Mouse (Mus musculus) kidney, postnatal 25 days (tissue): ENCODE results near the gene Dclre1b.
"Not testable (repeated sequence)": the region's sequence is repeated elsewhere in the genome, so short reads cannot be mapped to it uniquely, and the experiment has no call there.

Experiments used
- DNase-seq, 2 experiments: peaks; one replicate each; pipeline ENCODE4 v3.0.0; 2021; ENCODE audit warnings: mixed read lengths in 2 of 2

Dclre1b gene

DNA sequence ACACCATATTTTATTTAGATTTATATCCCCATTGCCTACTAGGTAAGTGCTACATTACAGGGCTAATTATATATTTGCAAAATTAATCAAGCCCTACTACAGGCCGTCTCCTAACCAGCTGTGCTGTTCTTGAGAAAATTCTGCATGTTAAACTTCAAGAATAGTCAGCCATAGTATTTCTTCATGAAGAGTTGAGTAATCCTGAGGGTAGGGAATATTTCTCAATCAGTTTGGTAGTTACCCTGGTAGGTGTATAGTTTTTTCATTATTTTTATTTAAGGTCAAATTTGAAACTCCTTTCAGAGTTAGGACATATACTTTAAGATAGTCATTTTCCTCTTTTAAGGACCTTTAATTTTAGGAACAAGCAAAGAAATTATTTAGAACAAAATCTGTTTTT is 3.6 kb downstream of the Dclre1b start:
- no peak for DNase-seq

DNA sequence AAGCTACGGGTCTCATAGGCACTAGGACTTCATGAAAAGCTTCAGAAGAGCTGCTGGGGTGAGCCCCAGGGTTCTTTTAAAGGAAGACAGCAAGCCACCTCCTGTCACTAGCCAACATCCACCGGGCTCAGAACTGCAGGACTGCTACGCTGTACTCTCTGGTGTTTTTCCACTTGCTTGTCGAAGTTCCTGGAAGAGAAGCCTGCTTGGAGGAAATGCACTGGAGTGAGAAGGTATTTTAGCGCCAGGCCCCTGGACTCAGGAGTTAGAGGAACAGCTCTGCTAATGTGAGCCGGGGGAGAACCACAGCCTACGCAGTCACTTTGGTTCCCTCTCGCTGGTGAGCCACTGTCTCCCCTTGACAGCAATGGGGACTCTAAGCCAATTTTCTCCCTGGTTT is 6.4 kb downstream of the Dclre1b start:
- DNase-seq, result peak; percentile 58 to 70

DNA sequence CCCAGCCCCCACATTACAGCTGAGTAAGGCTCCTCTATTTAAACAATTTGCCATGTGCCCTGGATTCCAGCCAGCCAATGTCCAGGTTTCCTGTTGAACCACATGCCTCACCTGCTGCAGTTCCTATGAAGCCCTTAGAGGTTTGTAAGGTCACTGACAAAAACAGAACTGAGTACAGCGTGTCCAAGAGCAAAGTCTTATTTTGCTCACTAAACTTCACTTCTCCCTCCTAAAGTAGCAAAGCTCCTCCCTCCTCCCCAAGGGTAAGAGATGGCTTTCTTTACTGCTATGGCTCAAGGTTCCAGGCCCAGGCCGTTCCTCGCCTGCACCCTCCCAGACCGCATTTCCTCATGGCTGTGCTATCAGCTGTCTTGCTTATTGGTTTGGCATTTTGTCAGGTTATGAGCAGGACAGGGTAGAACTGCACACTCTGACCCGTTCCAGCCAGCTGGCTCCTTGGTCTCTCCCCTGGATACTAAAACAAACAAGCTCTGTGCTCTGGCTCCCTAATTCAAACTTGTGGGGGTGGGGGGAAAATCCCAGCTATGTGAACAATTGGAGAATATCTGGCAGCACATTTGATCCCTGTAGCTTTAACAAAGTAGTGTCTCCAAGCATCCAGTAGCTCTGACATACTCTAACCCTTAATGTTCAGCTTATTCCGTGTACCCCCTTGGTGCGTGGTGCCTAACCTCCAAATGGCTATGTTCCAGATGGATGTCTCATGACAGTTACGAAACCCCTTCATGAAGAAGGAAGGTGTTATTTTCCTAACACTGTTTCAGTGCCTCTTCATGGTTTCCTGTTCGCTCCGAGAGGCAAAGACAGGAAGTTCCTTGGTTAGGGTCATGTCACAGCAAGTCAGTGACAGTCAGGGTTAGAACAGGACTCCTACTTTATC is 7.4 kb downstream of the Dclre1b start:
- DNase-seq, result peak; percentile 86 to 94

DNA sequence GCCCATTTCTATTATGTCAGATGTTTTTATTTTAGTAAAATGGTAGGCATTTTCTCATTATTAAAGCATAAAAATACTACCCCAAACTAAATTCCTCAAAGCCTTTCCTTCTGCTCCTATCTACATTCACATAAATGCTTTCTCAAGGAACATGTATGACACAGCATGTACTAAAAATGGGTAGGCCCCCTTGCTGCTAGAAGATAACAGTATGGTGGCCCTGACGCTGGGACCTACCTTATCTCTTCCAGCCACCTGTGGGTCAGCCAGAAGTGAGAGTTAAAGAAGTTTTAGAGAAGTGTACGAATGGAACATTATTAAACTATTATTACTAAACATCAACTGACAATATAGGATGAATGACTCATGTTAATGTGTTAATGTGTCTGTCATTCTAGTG is 9.7 kb downstream of the Dclre1b start:
- DNase-seq, result no peak

DNA sequence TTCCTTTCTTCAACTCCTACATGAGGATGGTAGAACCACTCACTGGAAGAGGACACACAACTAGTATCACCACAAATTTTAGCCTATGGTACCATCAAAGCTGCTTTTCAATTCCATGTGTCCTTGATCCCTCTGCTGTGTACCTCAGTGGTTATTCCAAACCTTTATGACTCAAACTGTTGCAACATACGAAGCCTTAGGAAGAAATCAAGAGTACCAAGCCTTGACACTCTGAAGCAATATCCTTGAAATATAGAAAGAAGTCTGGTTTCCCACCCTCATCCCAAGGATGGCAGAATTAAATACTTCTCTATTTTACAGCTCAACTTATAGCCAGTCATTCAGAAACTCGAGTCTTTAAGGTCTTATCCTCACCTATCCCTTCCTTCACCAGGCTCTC is 12.9 kb downstream of the Dclre1b start:
- DNase-seq, result no peak

DNA sequence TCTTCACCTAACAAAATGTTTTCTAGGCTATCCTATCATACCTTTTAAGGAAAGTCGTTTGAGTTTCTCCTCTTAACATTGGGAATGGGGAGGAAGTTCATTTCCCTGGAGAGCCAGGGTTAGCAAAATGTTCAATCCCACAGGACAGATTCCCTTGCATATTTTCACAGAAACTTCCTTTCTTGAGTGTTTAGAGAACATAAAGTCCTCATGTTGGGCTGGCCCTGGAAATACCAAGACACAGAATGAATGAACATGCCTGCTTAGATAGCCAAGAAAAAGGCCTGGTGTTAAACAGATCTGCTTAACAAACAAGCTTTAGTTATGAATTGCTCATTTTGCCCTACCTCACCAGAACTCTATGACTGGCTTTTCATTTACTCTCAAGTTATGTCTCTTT is 16.7 kb downstream of the Dclre1b start:
- DNase-seq, result no peak

DNA sequence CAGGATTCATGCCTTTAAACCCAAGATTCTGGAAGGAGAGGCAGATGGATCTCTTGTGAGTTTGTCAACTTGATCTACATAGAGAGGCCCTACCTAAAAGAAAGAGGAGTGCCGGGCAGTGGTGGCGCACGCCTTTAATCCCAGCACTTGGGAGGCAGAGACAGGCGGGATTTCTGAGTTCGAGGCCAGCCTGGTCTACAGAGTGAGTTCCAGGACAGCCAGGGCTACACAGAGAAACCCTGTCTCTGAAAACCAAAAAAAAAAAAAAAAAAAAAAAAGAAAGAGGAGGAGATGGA is 17.2 kb downstream of the Dclre1b start:
- not testable (repeated sequence) for DNase-seq

DNA sequence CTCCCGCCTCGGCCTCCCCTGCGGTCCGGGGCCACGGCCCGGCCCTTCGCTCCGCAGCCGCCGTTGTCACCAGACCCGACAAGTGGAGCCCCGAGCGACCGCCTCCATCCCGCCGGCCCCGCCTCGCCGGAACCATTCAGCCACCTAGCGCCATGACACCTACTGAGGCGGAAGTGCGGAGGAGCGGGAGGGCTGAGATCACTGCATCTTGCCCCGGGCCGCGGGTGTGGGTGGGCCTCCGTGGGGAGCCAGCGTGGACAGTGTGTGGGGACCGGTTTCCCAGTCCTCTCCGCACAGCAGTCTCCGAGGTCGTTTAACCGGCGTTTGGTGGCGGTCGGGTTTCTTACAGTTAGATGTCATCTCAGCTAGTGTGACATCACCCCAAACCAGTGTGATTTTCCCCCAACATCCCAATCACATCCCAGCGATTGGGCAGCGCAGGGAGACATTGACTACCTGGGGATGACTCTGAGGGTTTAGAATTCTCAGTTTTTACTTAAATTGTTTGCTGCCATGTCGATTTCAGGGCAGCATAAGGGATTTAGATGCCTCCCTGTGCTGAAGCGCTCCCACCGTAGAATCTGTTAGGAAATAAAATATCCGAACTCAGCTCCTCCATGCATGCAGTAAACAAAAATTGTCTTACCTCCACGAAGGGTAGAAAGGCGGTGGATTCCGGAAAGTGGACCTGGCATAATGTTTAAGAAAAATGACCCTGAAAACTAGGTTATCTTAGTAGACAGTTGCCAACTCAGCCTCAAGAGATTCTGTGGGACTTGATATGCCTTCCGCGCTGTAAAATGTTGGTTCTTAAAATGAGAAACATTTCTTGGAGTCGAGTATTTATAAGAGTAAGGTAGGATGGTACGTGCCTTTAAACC is 17.8 kb downstream of the Dclre1b start, which contains the start of gene Hipk1:
Gene Hipk1, minus strand, starts transcription at position 334 of the 881 bp plus-strand sequence.
- DNase-seq, result peak; percentile 94 to 98

DNA sequence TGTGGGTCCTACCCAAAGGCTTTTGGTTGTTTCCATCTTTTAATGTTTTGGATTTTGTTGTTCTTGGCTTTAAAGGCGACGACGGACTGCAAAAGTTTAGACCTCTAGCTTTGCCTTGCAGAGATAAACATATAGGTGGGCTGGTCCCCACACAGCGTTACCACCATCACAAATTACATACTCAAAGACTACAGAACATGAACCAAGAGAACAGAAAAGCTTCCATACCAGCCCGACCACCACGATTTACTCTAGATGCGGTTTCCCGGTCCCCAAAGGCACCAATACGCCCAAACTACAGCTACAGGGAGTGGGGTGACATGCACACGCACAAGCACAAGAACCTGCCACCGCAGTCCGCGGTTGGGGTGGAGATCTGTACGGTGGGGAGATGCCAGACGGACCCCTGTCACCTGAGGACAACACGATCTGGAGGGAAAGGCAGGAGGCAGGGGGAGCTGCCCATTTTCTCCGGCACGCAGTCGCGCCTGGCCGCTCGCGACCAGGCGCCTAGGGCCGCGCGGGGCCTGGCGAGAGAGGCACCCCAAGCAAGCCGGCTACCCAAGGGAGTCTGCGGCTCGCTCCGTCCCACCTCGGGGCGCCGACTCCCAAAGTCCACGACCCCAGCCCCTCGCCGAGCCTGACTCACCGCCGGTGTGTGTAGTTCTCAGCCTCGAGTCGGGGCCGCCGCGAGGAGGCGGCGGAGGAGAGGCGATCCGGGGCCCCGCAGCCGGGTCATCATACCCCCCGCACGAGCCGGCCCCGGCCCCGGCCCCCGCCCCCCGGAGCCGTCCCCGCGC is 18.7 kb downstream of the Dclre1b start:
- peak in 1 of 2 experiments; percentile 23 for DNase-seq

DNA sequence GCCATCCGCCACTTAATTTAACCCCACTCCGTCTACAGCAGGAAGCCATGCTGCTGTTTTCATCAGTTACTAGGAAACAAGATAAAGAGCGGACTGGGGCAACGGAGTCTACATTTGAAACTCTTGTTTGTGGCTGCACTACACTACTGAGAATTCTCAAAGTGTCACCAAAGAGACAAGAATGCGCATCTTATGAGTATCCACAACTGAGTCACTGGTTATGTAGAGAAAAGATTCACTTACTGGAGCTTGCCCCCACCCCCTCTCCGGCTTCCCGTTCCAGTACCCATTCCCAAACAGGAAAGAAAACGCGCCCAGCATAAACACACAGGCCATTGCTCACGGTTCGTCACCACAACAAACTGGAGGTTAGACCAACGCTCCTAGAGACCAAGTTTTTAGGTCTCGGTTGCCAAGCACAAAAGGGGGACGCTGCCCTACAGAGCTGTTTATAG is 19.3 kb downstream of the Dclre1b start:
- peak; percentile 51 to 67 for DNase-seq

DNA sequence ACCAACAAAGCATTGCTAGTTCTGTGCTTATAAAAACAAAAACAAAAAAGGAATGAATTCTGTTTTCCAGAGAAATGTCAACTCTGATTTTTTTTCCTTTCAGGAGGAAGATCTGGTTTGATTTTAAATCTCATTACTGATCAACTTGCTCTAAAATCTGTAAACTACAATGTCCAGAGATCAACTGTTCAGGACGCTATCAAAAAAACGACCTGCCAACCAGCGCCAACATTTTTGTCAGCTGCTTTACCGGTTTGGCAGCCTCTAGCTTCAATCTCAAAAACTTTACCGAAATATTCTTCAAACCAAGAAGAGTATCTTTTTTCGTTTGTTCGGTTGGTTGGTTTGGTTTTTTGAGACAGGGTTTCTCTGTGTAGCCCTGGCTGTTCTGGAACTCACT is 20.1 kb downstream of the Dclre1b start:
- DNase-seq, result peak in 1 of 2 experiments; percentile 50

DNA sequence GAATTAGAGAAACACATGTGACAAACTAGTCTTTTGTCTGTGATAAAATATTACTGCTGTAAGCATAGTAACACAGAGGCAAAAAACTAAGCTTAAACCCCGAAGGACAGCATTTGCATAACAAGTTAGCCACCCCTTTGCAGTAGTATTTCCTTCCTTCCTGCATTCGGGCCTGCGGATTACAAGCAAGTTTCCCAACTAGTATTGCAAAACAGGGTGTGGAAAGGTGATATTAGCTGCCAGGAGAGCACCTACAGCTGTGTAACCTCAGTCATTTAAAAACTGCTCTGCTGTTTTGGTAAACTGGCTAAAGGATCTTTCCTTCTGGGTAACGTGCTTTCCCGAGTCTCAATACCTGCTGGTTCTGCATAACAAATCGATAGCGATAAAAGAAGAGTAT is 22.0 kb downstream of the Dclre1b start:
- no peak for DNase-seq

DNA sequence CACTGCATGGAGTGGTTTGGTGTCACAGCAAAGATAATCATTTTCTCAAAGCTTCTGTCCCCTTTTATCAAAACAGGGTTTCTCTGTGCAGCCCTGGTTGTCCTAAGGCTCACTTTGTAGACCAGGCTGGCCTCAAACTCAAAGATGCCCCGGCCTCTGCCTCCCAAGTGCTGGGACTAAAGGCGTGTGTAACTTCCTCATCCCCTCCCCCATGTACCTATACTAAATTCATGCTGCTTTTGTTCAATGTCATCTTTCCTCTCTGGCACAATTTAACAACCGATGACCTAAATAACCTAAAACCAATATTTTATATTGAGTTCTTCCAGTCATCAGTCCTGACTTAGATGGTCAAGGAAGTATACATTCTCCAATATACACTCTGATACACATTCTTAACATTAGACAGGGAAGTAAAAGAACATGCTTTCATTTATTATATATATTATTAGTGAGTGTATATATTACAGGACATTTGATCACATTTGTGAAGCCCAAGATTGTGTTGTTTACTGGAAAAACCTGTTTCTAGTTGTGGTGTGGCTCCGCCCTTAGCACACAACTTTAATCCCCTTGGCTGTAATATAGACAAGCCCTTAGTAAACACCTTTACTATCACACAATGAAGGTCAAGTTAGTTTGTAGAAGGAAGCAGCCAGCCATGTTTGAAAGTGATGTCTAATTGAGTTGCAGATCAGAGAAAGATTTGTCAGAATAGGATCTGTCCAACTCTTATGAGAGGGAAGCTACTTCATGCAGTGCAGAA is 26.2 kb downstream of the Dclre1b start:
- no peak for DNase-seq

DNA sequence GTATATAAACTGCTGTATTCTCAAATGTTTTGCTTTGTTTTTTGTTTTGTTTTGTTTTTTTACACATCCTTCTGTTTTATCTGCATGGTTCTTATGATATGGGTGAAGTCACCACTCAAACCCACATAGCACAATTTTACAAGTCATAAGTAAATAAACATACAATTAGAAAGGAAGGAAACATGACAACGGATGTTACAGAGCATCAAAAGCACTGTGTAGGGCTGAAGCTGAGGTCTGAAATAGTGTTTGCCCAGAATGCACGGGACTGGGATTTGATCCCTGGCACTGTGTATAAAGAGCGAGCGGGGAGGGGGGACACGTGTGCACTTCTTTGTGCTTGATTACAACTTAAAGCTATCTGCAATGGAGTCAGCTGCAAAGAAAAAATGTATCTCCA is 28.5 kb downstream of the Dclre1b start:
- no peak for DNase-seq

DNA sequence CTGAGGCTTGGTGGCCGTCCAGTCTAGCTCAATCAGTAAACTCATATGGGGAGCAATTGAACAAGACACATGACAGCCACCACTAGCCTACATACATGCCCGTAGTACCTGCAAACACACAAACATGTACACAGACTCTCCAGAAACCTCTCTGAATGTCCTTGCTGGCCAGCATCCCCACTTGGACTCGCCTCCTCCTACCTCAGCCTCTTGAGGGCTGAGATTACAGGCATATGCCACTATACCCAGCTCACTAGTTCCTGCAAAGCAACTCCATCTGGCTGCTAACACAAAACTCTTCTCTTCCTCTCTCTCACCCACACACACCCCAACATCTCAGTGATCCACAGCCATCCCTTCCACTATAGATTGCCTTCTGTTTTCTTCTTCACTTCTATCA is 29.0 kb downstream of the Dclre1b start:
- no peak for DNase-seq

DNA sequence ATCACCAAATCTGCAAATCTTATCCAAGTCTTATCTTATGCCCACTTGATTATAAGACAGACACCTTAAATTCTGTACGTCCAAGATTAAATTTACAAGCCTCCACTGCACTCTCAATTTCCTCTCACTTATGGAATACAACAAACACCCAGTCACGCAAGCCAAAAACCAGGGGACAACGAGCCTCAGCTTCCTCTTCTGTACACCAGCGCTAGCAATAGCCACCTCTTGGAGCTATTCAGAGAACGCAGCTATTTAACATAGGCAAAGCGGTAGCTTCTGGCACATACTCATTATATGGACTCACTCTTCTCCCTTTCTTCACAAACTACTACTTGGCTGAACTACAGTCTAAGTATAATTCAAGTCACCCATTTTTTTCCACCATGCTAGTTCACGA is 30.1 kb downstream of the Dclre1b start:
- no peak for DNase-seq

DNA sequence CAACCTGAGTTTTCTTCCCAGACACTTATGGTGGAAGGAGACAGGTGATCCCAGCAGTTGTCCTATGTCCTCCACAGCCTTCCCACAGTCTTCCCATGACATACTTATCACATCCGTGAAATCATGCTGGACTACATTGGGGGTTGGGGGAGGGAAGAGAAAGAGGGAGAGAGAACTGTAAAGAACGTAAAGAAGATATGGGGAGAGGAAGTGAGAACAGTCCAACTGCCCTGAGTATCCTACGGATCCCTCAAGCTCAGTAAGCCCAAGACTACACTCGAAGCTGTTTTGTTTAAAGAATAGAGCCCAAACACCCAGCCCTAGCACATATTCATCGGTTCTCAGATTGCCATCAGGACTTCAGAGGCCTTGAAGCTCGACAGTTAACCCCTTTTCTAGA is 30.6 kb downstream of the Dclre1b start:
- no peak for DNase-seq

DNA sequence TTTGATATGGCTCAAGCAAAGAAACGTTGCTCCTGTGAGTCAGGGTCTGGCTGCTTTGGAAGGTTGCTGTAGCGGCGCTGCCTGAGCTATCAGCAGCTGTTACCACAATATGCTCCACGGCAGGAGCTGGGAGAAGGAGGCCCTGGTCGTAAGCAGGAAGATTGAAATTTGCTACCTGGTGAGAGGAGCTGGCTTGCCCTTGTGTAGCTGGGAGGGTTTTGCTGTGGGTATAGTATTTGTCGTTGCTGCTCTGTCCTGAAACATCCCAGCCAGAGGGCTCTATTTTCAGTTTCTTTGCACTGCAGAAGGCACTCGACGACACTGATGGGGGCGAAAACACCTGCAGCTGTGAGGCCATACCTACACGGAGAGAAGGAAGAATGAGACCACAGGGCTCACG is 31.3 kb downstream of the Dclre1b start:
- no peak for DNase-seq

DNA sequence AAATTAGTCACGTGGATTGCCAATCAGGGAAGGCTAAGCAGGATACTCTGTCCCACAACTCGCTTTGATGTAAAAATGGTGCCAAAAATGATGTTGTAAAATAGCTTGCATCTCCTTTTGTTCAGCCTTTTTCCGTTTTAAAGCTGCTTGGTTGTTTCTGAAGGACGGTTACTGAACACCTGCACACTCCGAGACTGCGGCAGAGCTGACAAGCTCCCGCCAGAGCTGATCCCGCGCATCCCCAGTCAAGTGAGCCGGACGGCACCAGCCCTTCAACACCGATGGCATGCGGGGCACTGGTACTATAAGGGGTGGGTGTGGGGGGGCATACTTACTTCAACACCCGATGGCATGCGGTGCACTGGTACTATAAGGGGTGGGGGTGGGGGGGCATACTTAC is 35.2 kb downstream of the Dclre1b start:
- DNase-seq, result no peak

DNA sequence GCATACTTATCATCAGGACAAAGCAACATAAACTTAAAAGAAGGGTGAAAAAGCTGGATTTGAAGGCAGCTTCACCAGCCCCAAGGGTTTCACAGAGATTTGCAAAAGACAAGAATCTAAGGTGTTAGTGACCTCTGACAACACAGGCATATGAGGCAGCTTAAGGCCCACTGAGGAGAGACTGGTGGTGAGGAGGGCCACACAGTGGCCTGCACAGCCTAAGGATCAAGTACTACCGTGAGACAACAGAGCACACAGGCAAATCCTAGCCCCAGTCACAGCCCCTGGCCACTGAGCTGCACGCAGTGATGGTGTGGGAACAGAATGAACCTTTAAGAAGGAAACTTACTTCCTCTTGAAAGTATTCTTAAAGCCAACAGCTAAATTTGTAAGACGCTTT is 35.7 kb downstream of the Dclre1b start:
- DNase-seq, result no peak

DNA sequence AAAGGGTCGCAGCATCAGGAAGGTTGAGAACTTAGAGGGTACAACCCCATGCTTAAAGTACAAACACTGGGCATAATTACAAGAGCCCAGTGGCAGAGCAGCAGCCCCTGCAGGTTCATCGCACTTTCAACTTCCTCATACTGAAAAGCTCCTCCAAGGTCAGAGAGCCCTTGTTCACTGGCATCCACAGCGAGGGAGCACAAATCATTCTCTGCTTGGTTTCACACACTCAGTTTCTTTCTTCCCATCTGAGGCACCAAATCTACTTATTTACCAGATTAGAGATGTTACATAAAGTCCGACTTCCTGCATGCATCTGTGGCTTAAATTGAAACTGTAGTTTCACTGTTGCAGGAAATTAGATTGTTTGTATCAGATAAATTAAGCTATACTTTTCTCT is 36.4 kb downstream of the Dclre1b start:
- DNase-seq, result peak; percentile 38 to 66

DNA sequence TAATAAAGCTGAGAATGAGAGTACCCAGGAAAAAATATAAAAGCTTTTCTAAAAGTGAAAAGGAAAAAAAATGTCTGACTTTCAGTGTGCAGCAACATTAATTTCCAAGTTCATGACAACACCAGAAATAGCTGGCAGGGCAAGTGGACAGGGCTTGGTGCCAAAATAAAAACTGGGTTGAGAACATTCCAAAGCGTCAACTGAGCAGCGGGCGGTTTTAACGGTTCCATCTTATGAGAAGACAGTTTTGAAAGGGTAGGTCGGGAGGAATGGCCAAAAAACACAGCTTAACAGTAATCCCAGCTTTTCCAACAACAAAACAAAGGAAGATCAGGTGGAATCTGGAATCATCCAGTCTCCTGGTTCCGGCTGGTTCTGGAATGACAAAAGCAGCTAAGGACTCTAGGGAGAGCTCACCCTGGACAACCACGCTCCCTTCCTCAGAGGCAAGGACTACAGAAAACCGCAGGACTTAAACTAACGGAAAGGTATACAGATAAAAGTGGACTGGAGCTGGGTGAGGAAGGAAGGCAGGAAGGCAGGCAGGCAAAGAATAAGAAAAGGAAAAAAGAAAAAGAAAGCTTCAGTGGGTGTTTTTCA is 37.6 kb downstream of the Dclre1b start:
- DNase-seq, result peak; percentile 87 to 90
